Mouse (Mus musculus): ENCODE results near the gene Mllt1. TPM values are rescaled to one million over a fixed set of nuclear protein-coding genes. Genes with fewer than 3 reads are reported as not detected.

Gene Mllt1
- polyA plus RNA-seq, 1 experiment from 2014 or later: 74.9 TPM

GRCm38 (mm10) chr17:56849710-56850109 lies 85.5 kb downstream of the Mllt1 start:
- Histone ChIP-seq H3K27ac (replicated peaks) (no peak overlapping the region), H3K4me3 (replicated peaks) (no peak overlapping the region), H3K9me3 (replicated peaks) (no peaks in the 10 kb centered on the region), H3K4me2 (no peak overlapping the region), H3K27me3 (replicated peaks) (no peaks in the 10 kb centered on the region), H3K4me1 (no peaks in the 10 kb centered on the region), H3K9ac (replicated peaks) (no peak overlapping the region), H3K36me3 (no peaks in the 10 kb centered on the region)
- 86% methylated on average over 13 of the region's 13 CpGs for WGBS
- ATAC-seq (ENCODE audit: low FRiP score): no peak

- no peak overlapping the region for H3K27ac ChIP-seq (replicated peaks)
These were observed 86.4 kb downstream of the Mllt1 start for GRCm38 (mm10) chr17:56848785-56849184.

GRCm38 (mm10) chr17:56843678-56844077 lies 91.5 kb downstream of the Mllt1 start:
- H3K27me3 ChIP-seq (replicated peaks): no peaks in the 10 kb centered on the region
- ATAC-seq (ENCODE audit: low FRiP score): no peak
- no peak overlapping the region for H3K4me3 ChIP-seq (replicated peaks)
- H3K36me3 ChIP-seq: no peaks in the 10 kb centered on the region
- H3K9me3 ChIP-seq (replicated peaks): no peaks in the 10 kb centered on the region
- WGBS: 80% methylated on average over 5 of the region's 5 CpGs
- H3K4me2 ChIP-seq: no peak overlapping the region
- H3K4me1 ChIP-seq: no peaks in the 10 kb centered on the region
- H3K27ac ChIP-seq (replicated peaks): no peak overlapping the region
- H3K9ac ChIP-seq (replicated peaks): no peak overlapping the region

More at GRCm38 (mm10) chr17:56848785-56849184, 86.4 kb downstream of the Mllt1 start:
- Histone ChIP-seq H3K4me1 (no peaks in the 10 kb centered on the region), H3K27me3 (replicated peaks) (no peaks in the 10 kb centered on the region), H3K4me2 (no peak overlapping the region), H3K36me3 (no peaks in the 10 kb centered on the region), H3K4me3 (replicated peaks) (no peak overlapping the region), H3K9me3 (replicated peaks) (no peaks in the 10 kb centered on the region), H3K9ac (replicated peaks) (no peak overlapping the region)
- 85% methylated on average over 5 of the region's 5 CpGs for WGBS
- no peak for ATAC-seq (ENCODE audit: low FRiP score)

Other genes with a start within 250 kb of the Mllt1 start
- 639 and 709 TPM in 2 replicates for gene Ndufa11, start 217.6 kb downstream of the Mllt1 start, polyA plus RNA-seq (2015; fragmentation: Nextera tagmentation; extraction: Ambion mirVana)
- 13.8 and 18.1 TPM in 2 replicates for gene Vmac, start 217.4 kb downstream of the Mllt1 start, polyA plus RNA-seq (2015; fragmentation: Nextera tagmentation; extraction: Ambion mirVana)
- 2.7 and 5.3 TPM in 2 replicates for gene Nrtn, start 177.9 kb downstream of the Mllt1 start, polyA plus RNA-seq (2015; fragmentation: Nextera tagmentation; extraction: Ambion mirVana)
- gene Dus3l, start 170.7 kb downstream of the Mllt1 start, polyA plus RNA-seq (2015; fragmentation: Nextera tagmentation; extraction: Ambion mirVana): 86.4 and 97.6 TPM in 2 replicates
- gene Prr22, start 165.2 kb downstream of the Mllt1 start, polyA plus RNA-seq (2015; fragmentation: Nextera tagmentation; extraction: Ambion mirVana): 0.87 and 0.93 TPM in 2 replicates
- gene Rfx2, start 104.4 kb downstream of the Mllt1 start, polyA plus RNA-seq (2015; fragmentation: Nextera tagmentation; extraction: Ambion mirVana): 5.1 and 5.3 TPM in 2 replicates
- gene Acsbg2, start 61.0 kb downstream of the Mllt1 start, polyA plus RNA-seq (2015; fragmentation: Nextera tagmentation; extraction: Ambion mirVana): not detected in 2 replicates
- 0.41 and 0.49 TPM in 2 replicates for gene 1700061G19Rik, start 59.9 kb downstream of the Mllt1 start, polyA plus RNA-seq (2015; fragmentation: Nextera tagmentation; extraction: Ambion mirVana)
- not detected in 2 replicates for gene Acer1, start 46.7 kb upstream of the Mllt1 start, polyA plus RNA-seq (2015; fragmentation: Nextera tagmentation; extraction: Ambion mirVana)
- gene Clpp, start 54.9 kb upstream of the Mllt1 start, polyA plus RNA-seq (2015; fragmentation: Nextera tagmentation; extraction: Ambion mirVana): 164 and 177 TPM in 2 replicates
- gene Alkbh7, start 61.9 kb upstream of the Mllt1 start, polyA plus RNA-seq (2015; fragmentation: Nextera tagmentation; extraction: Ambion mirVana): 56.2 and 59.4 TPM in 2 replicates
- gene Pspn, start 64.6 kb upstream of the Mllt1 start, polyA plus RNA-seq (2015; fragmentation: Nextera tagmentation; extraction: Ambion mirVana): 0.43 and 0.49 TPM in 2 replicates
- 63.2 and 70.7 TPM in 2 replicates for gene Gtf2f1, start 75.9 kb upstream of the Mllt1 start, polyA plus RNA-seq (2015; fragmentation: Nextera tagmentation; extraction: Ambion mirVana)
- 0.26 and 0.46 TPM in 2 replicates for gene Gm17949, start 76.1 kb upstream of the Mllt1 start, polyA plus RNA-seq (2015; fragmentation: Nextera tagmentation; extraction: Ambion mirVana)
- gene Khsrp, start 96.1 kb upstream of the Mllt1 start, polyA plus RNA-seq (2015; fragmentation: Nextera tagmentation; extraction: Ambion mirVana): 25.8 and 29.1 TPM in 2 replicates
- gene Slc25a41, start 106.2 kb upstream of the Mllt1 start, polyA plus RNA-seq (2015; fragmentation: Nextera tagmentation; extraction: Ambion mirVana): not detected in 2 replicates
- 1.6 and 10.2 TPM in 2 replicates for gene Crb3, start 123.7 kb upstream of the Mllt1 start, polyA plus RNA-seq (2015; fragmentation: Nextera tagmentation; extraction: Ambion mirVana)
- 42.7 and 43.7 TPM in 2 replicates for gene Slc25a23, start 124.4 kb upstream of the Mllt1 start, polyA plus RNA-seq (2015; fragmentation: Nextera tagmentation; extraction: Ambion mirVana)
- 5.6 and 7.7 TPM in 2 replicates for gene Dennd1c, start 143.1 kb upstream of the Mllt1 start, polyA plus RNA-seq (2015; fragmentation: Nextera tagmentation; extraction: Ambion mirVana)
- 309 and 350 TPM in 2 replicates for gene Tubb4a, start 152.4 kb upstream of the Mllt1 start, polyA plus RNA-seq (2015; fragmentation: Nextera tagmentation; extraction: Ambion mirVana)
- gene Tnfsf9, start 169.9 kb upstream of the Mllt1 start, polyA plus RNA-seq (2015; fragmentation: Nextera tagmentation; extraction: Ambion mirVana): 7.7 and 8.5 TPM in 2 replicates
- 1.7 and 1.8 TPM in 2 replicates for gene Cd70, start 214.4 kb upstream of the Mllt1 start, polyA plus RNA-seq (2015; fragmentation: Nextera tagmentation; extraction: Ambion mirVana)

Data from neural tube, embryonic 15.5 days (tissue).